Mouse (Mus musculus) heart, postnatal 0 days (tissue): ENCODE data around the gene Ift43. TPM values are rescaled to one million over a fixed set of nuclear protein-coding genes. Genes with fewer than 3 reads are reported as not detected.

Experiments
- ATAC-seq: fragments of 200-750 bp; cut with Nextera tagmentation; 2 replicates; pipeline ENCODE4 v1.8.0; 2017; ENCODE audit warnings: low read depth, moderate number of reproducible peaks, moderate library complexity; ENCODE audit not compliant: insufficient read depth
- DNase-seq: peaks from one replicate; pipeline ENCODE4 v3.0.0-alpha.2; 2016; ENCODE audit warnings: low spot score
- H3K27ac ChIP-seq: fragments of 300-500 bp; sonication (generic); 2 replicates; pipeline ENCODE4 v1.5.1; 2014; ENCODE audit warnings: low read depth, mild to moderate bottlenecking
- H3K27me3 ChIP-seq: fragments of 300-500 bp; sonication (generic); 2 replicates; pipeline ENCODE4 v1.6.1; 2014; ENCODE audit warnings: low read length, mixed read lengths; ENCODE audit not compliant: control insufficient read depth, insufficient read depth
- H3K36me3 ChIP-seq: fragments of 300-500 bp; sonication (generic); replicated peaks from 2 replicates; pipeline ENCODE4 v1.6.1; 2014; ENCODE audit warnings: low read length, mixed read lengths; ENCODE audit not compliant: control insufficient read depth, insufficient read depth
- H3K4me1 ChIP-seq: fragments of 300-500 bp; sonication (generic); 2 replicates; pipeline ENCODE4 v1.6.1; 2014; ENCODE audit warnings: antibody characterized with exemption; ENCODE audit not compliant: control insufficient read depth, insufficient read depth
- H3K4me2 ChIP-seq: fragments of 300-500 bp; sonication (generic); 2 replicates; pipeline ENCODE4 v1.6.1; 2014; ENCODE audit warnings: low read depth, mild to moderate bottlenecking, low read length, moderate library complexity
- H3K4me3 ChIP-seq: fragments of 300-500 bp; sonication (generic); 2 replicates; pipeline ENCODE4 v1.5.1; 2014; ENCODE audit warnings: low read depth, low read length
- H3K9ac ChIP-seq: fragments of 300-500 bp; sonication (generic); replicated peaks from 2 replicates; pipeline ENCODE4 v1.6.1; 2014; ENCODE audit warnings: low read depth, low read length, mixed read lengths
- H3K9me3 ChIP-seq: fragments of 300-500 bp; sonication (generic); replicated peaks from 2 replicates; pipeline ENCODE4 v1.6.1; 2016; ENCODE audit warnings: low read length; ENCODE audit not compliant: control insufficient read depth
- CTCF ChIP-seq: IDR thresholded peaks from 2 replicates; pipeline ENCODE4 v1.5.1; 2016; ENCODE audit warnings: antibody characterized with exemption, control low read depth, low read depth
- EP300 ChIP-seq: IDR thresholded peaks from 2 replicates; pipeline ENCODE4 v1.6.1; 2016; ENCODE audit warnings: antibody characterized with exemption, low read depth
- WGBS: fragments of 180-500 bp; shearing (Covaris S2); extraction: QIAGEN DNeasy Blood & Tissue Kit; methylation state at CpG from one replicate; pipeline ENCODE4 v1.1.7; 2014; 5-methylcytosine and 5-hydroxymethylcytosine counted together
- polyA plus RNA-seq: library from polyadenylated mRNA; unstranded; fragments of >200 nt; fragmentation: Nextera tagmentation; extraction: Ambion mirVana; gene quantifications from 2 replicates; pipeline ENCODE4 v1.2.1, GENCODE M21; 2015
- total RNA-seq: library from RNA; depleted of rRNA; stranded (reverse); fragments of >200 nt; gene quantifications from 2 replicates; pipeline ENCODE4 v1.2.3, GENCODE M21; 2014; ENCODE audit warnings: low replicate concordance

Gene Ift43
- total and polyA plus RNA-seq, 2 experiments from 2014 or later = 10.8 to 102 TPM

DNA sequence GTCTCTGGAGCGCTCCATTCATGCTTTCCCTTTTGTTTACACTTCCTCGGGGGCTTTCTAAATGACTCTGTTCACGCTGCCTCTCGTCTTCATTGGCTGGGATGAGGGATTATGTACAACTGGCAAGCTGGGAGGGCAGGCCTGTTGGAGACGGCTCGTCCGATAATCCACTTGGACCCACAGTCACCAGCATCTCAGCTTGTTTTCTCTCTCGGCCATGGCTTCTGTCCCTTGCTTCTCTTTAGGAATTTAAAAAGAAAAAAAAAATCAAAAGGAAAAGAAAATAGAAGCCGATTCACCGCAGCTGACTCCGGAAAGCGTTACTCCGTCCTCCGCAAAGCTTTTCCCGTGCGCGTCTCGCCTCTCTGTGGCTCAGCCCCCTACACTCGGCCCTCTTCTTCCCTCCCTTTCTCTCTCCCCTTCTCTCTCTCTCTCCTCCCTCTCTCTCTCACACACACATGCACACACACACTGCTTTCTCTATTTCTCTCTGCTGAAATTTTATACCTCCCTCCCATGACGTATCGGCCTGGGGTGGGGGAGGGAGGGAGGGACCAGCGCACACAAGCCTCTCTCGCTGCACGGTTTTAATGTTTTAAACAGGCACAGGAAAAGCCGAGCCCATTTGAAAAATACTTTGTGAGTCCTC is 3.7 kb upstream of the Ift43 start, which contains the start of gene Tgfb3:
Gene Tgfb3, minus strand, starts transcription at position 489 of the 649 bp plus-strand sequence.
- Histone ChIP-seq H3K9ac (peak within 1 kb of the TSS; percentile 57), H3K27ac (peak within 1 kb of the TSS; percentile 85), H3K27me3 (no peaks in the 10 kb centered on the region), H3K4me3 (peak within 1 kb of the TSS; percentile 50), H3K36me3 (no peaks in the 10 kb centered on the region), H3K4me2 (peak within 1 kb of the TSS; percentile 67), H3K4me1 (peaks cover 17% of the 10 kb centered on the region; the same call in 1 of the 2 replicates), H3K9me3 (no peaks in the 10 kb centered on the region)
- TF ChIP-seq CTCF (no peak), EP300 (no peak)
- DNase-seq (peak; percentile 77), ATAC-seq (peak; percentile 69)
- under 1% methylated on average over 25 of the region's 25 CpGs for WGBS

DNA sequence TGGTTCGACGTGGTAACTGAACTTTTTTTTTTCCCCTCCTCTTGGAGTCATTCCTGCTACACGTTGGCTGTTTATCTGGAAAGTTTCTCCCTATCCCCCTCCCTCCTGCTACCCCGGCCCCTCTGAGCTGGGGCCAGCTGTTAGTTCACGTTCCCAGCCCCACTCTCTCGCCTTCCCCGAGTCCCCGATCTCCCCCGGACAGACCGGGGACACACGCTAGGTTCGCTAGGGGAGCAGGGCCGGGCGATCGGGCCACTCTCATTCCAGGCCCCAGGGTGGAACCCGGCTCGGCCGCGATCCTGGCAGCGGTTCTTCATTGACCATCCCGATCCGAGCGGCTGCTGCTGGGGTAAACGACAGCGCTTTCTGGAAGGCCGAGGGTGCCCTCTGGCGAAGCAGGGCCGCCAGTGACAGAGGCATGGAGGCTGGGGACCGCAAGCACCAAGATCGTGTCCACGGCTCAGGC is 3.1 kb upstream of the Ift43 start:
- peak; percentile 91 for TF ChIP-seq CTCF
- no peak for TF ChIP-seq EP300
- no peaks in the 10 kb centered on the region for H3K27me3 ChIP-seq
- H3K4me1 ChIP-seq = peaks cover 17% of the 10 kb centered on the region; the same call in 1 of the 2 replicates

GRCm38 (mm10) chr12:86085873-86086272 is 3.5 kb downstream of the Ift43 start:
- H3K27ac ChIP-seq = peak overlapping the region; percentile 72; the same call in 1 of the 2 replicates
- 81% methylated on average over 7 of the region's 7 CpGs for WGBS
- no peak overlapping the region for H3K4me3 ChIP-seq
- TF ChIP-seq EP300 (no peak), CTCF (no peak)
- no peak overlapping the region for H3K4me2 ChIP-seq
- H3K9ac ChIP-seq = no peak overlapping the region
- H3K9me3 ChIP-seq = no peaks in the 10 kb centered on the region
- H3K36me3 ChIP-seq = peaks cover 11% of the 10 kb centered on the region; the same call in 1 of the 2 replicates
- H3K4me1 ChIP-seq = peaks cover 22% of the 10 kb centered on the region
- ATAC-seq = no peak
- DNase-seq = no peak
- no peaks in the 10 kb centered on the region for H3K27me3 ChIP-seq

More for the DNA sequence above, 3.1 kb upstream of the Ift43 start:
- ATAC-seq (peak; percentile 84), DNase-seq (peak; percentile 86)
- Histone ChIP-seq H3K9me3 (no peaks in the 10 kb centered on the region), H3K4me2 (peak overlapping the region; percentile 67), H3K9ac (peak overlapping the region; percentile 57), H3K27ac (peak overlapping the region; percentile 85), H3K4me3 (peak overlapping the region; percentile 50), H3K36me3 (no peaks in the 10 kb centered on the region)
- 1% methylated on average over 31 of the region's 31 CpGs for WGBS

DNA sequence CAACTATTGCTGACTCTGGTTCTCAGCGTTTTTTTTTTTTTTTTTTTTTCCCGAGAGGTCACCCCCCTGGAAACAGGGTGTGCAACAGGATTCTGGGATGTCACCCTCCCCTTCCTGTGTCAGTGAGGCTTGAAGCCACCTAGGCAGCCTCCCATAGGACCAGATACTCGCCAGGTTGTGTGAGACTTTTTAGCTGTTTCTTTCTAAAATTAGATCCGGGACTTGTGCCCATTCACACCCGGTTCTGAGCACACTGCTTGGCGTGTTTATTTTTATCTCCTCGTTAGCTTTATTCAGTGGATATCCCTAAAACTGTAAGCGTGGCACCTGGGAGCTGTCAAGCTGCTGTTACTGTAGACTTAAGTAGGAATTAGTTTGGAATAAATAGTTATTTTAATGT is 4.2 kb downstream of the Ift43 start:
- WGBS = 32% methylated on average over 8 of the region's 8 CpGs
- H3K27me3 ChIP-seq = no peaks in the 10 kb centered on the region
- H3K4me1 ChIP-seq = peaks cover 26% of the 10 kb centered on the region
- peak overlapping the region; percentile 72; the same call in 1 of the 2 replicates for H3K27ac ChIP-seq
- no peaks in the 10 kb centered on the region for H3K9me3 ChIP-seq
- TF ChIP-seq EP300 (no peak), CTCF (no peak)
- no peak for DNase-seq
- H3K9ac ChIP-seq = no peak overlapping the region
- no peak overlapping the region for H3K4me3 ChIP-seq
- no peak for ATAC-seq
- no peak overlapping the region for H3K4me2 ChIP-seq
- peaks cover 11% of the 10 kb centered on the region; the same call in 1 of the 2 replicates for H3K36me3 ChIP-seq

DNA sequence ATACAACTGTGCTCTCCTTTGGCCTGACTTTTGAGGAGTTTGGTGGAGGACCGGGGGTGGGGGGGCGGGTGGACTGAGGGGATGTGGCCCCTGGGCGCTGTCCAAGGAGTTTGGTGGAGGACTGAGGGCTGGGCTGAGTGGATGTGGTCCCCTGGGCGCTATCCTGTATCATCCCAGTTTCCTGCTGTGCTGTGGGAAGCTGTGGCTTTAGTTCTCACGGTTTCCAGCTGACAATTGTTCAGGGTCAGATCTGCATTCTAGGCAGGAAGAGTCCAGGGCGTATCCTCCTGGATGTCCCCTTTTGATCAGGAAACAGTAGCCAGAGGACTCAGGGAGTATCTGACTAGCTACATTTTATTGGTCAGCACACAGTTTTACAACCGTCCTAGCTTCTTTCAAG is 5.7 kb downstream of the Ift43 start:
- Histone ChIP-seq H3K27me3 (no peaks in the 10 kb centered on the region), H3K4me3 (no peak overlapping the region), H3K36me3 (peaks cover 11% of the 10 kb centered on the region; the same call in 1 of the 2 replicates), H3K4me2 (no peak overlapping the region), H3K9ac (no peak overlapping the region), H3K4me1 (peaks cover 31% of the 10 kb centered on the region), H3K9me3 (no peaks in the 10 kb centered on the region), H3K27ac (peak overlapping the region; percentile 76)
- no peak for TF ChIP-seq CTCF
- peak; percentile 33; the same call in 1 of the 2 replicates for TF ChIP-seq EP300
- WGBS = 67% methylated on average over 7 of the region's 7 CpGs
- peak; percentile 62 for DNase-seq
- peak; percentile 33; the same call in 1 of the 2 replicates for ATAC-seq
